Comparison of ENCODE assay signal across 15 mouse cellular contexts in the genomic region with DNA sequence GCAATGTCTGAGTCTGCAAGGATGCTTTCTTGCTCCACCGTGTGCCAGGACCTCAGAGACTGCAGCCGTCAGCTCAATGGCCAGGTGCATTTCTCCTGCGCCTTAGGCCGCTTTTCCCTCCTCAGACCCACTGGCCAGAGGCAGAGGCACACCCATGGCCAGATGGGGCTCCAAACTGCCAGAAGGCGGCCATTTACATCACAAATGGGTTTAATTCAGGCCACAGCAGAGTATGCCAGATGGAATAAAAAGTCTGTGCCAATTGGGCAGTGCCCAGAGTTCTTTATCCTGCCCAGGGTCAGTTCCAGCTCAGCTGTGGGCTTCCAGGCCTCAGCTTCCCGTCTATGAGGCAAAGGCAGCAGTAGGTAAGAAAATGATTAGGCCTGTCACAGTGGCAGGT. TPM values are rescaled to one million over a fixed set of nuclear protein-coding genes. Genes with fewer than 3 reads are reported as not detected.
A peak's percentile ranks its signal among the peaks of the same experiment; 100 is the strongest.
DNase-seq lines count a peak whose midpoint lies in the region; ATAC-seq and TF ChIP-seq lines count a peak whose summit lies in the region.
"Had no signal": no experiment of that assay in that cellular context is flagged by ENCODE, and none has a peak within 500 bp of the region (broad histone marks: within the 10 kb centered on the region; RNA-seq: fewer than 3 reads in every experiment).

No protein-coding gene starts in this region.

- H3K9ac ChIP-seq in ES-Bruce4 (ENCODE audit: low read depth, poor library complexity, severe bottlenecking) = no peak overlapping the region
- H3K9ac ChIP-seq in hindbrain, embryonic 13.5 days = peak overlapping the region; percentile 35; the same call in 1 of the 2 replicates
- no peak overlapping the region for H3K9ac ChIP-seq in kidney, embryonic 14.5 days (ENCODE audit: low read depth, low read length)
- H3K9ac ChIP-seq: embryonic facial prominence, embryonic 12.5 days; heart, embryonic 12.5 days had no signal

- TF ChIP-seq CTCF in ES-Bruce4 (IDR thresholded peaks at IDR 0.05; ENCODE audit: low read depth, low read length) = no peak

- no peaks in the 10 kb centered on the region for H3K4me1 ChIP-seq in ES-Bruce4 (ENCODE audit: control insufficient read depth, insufficient read depth, low read length)
- peaks cover 18% of the 10 kb centered on the region; the same call in 1 of the 2 replicates for H3K4me1 ChIP-seq in hindbrain, embryonic 13.5 days (replicated peaks)
- H3K4me1 ChIP-seq in kidney, embryonic 14.5 days (ENCODE audit: control insufficient read depth, insufficient read depth, low read length) = no peaks in the 10 kb centered on the region
- H3K4me1 ChIP-seq: embryonic facial prominence, embryonic 12.5 days; heart, embryonic 12.5 days had no signal

- TF ChIP-seq EP300 in ES-Bruce4 (IDR thresholded peaks at IDR 0.05; ENCODE audit: insufficient read depth, low read depth, low read length) = peak; percentile 69; the same call in 1 of the 2 replicates

- no peaks in the 10 kb centered on the region for H3K9me3 ChIP-seq in ES-Bruce4 (replicated peaks; ENCODE audit: control insufficient read depth, insufficient read depth, low read length, poor library complexity, severe bottlenecking)
- H3K9me3 ChIP-seq in hindbrain, embryonic 13.5 days = no peaks in the 10 kb centered on the region
- no peaks in the 10 kb centered on the region for H3K9me3 ChIP-seq in kidney, embryonic 14.5 days (ENCODE audit: control insufficient read depth, low read length)
- H3K9me3 ChIP-seq: embryonic facial prominence, embryonic 12.5 days; heart, embryonic 12.5 days had no signal

- intact Hi-C loops in gastrocnemius, postnatal 36 days (cut with DNase I) = no loop called here

- TF ChIP-seq POLR2A in ES-Bruce4 (IDR thresholded peaks at IDR 0.05; ENCODE audit: insufficient read depth, low read length) = no peak

- H3K4me3 ChIP-seq in ES-Bruce4 (ENCODE audit: low read depth, low read length) = no peak overlapping the region
- H3K4me3 ChIP-seq in hindbrain, embryonic 13.5 days = no peak overlapping the region
- no peak overlapping the region for H3K4me3 ChIP-seq in kidney, embryonic 14.5 days (ENCODE audit: low read length)
- H3K4me3 ChIP-seq: embryonic facial prominence, embryonic 12.5 days; heart, embryonic 12.5 days had no signal

- H3K27me3 ChIP-seq in ES-Bruce4 (ENCODE audit: control insufficient read depth, insufficient read depth, low read length, poor library complexity, severe bottlenecking) = no peaks in the 10 kb centered on the region
- H3K27me3 ChIP-seq in hindbrain, embryonic 13.5 days = no peaks in the 10 kb centered on the region
- H3K27me3 ChIP-seq in kidney, embryonic 14.5 days (ENCODE audit: control insufficient read depth, insufficient read depth, low read length) = no peaks in the 10 kb centered on the region
- H3K27me3 ChIP-seq: CH12.LX; embryonic facial prominence, embryonic 12.5 days; heart, embryonic 12.5 days had no signal

- 59% methylated on average over 6 of the region's 6 CpGs for WGBS in hindbrain, embryonic 13.5 days
- 89% methylated on average over 6 of the region's 6 CpGs for WGBS in kidney, embryonic 14.5 days

- no peak overlapping the region for H3K27ac ChIP-seq in ES-Bruce4 (ENCODE audit: insufficient read depth, low read length)
- peak overlapping the region; percentile 66 for H3K27ac ChIP-seq in hindbrain, embryonic 13.5 days
- no peak overlapping the region for H3K27ac ChIP-seq in kidney, embryonic 14.5 days (ENCODE audit: low read depth, low read length)
- H3K27ac ChIP-seq: embryonic facial prominence, embryonic 12.5 days; kidney, postnatal 0 days had no signal

- no peak overlapping the region for H3K4me2 ChIP-seq in hindbrain, embryonic 13.5 days
- no peak overlapping the region for H3K4me2 ChIP-seq in kidney, embryonic 14.5 days (replicated peaks; ENCODE audit: low read depth, low read length)
- H3K4me2 ChIP-seq: embryonic facial prominence, embryonic 12.5 days; heart, embryonic 12.5 days had no signal

- no peaks in the 10 kb centered on the region for H3K36me3 ChIP-seq in ES-Bruce4 (ENCODE audit: control insufficient read depth, insufficient read depth, low read length, poor library complexity, severe bottlenecking)
- H3K36me3 ChIP-seq in hindbrain, embryonic 13.5 days = peaks cover 99% of the 10 kb centered on the region
- H3K36me3 ChIP-seq in kidney, embryonic 14.5 days (ENCODE audit: control insufficient read depth, insufficient read depth, low read length) = peaks cover 96% of the 10 kb centered on the region

- DNase-seq in gastrocnemius, postnatal 10 days = peak; percentile 50
- DNase-seq in gastrocnemius, postnatal 36 days = no peak
- DNase-seq in cerebellum, adult 11-12 months = peak; percentile 88
- DNase-seq in frontal cortex, postnatal 14 days (ENCODE audit: low spot score in 2 of 2) = no peak
- no peak for DNase-seq in lung, postnatal 10 days
- DNase-seq: liver; retina, postnatal 1 day had no signal

- ATAC-seq in hindbrain, embryonic 13.5 days (ENCODE audit: low FRiP score) = peak; percentile 67; the same call in 1 of the 2 replicates
- no peak for ATAC-seq in kidney, embryonic 14.5 days (ENCODE audit: low FRiP score, low TSS enrichment)

RNA-seq across cellular contexts. Expression of a gene that starts 29.6 kb away (rescaled TPM):
- 1 to 10 TPM; 1.3 to 2.3 TPM for total RNA-seq in gastrocnemius, postnatal 10 days (2021)
- 1 to 10 TPM; 1.9 to 6.8 TPM for total RNA-seq in gastrocnemius, postnatal 36 days (2021)
- 0.70 and 1.0 TPM in 2 replicates for polyA plus RNA-seq in ES-Bruce4 (2011; ENCODE audit: insufficient read depth, insufficient read length, low read depth, missing spikeins)
- 0.82 and 0.88 TPM in 2 replicates for polyA plus RNA-seq in hindbrain, embryonic 13.5 days (2015; fragmentation: Nextera tagmentation; extraction: Ambion mirVana)
- 0.96 and 2.1 TPM in 2 replicates for polyA plus RNA-seq in kidney, embryonic 14.5 days (2014; fragmentation: Nextera tagmentation; extraction: Ambion mirVana)
- polyA plus RNA-seq: urinary bladder, adult 2 months had no signal

RNA-seq across cellular contexts. Expression of a gene that starts 48.0 kb away (rescaled TPM):
- 10 to 100 TPM in 1 of 2 experiments, 1 to 10 TPM in 1; 9.2 to 10.4 TPM for total RNA-seq in gastrocnemius, postnatal 10 days (2021)
- total RNA-seq in gastrocnemius, postnatal 36 days (2021) = 1 to 10 TPM; 3.7 to 6.0 TPM
- polyA plus RNA-seq in ES-Bruce4 (2011; ENCODE audit: insufficient read depth, insufficient read length, low read depth, missing spikeins) = 13.4 and 14.8 TPM in 2 replicates
- 14.8 and 16.4 TPM in 2 replicates for polyA plus RNA-seq in hindbrain, embryonic 13.5 days (2015; fragmentation: Nextera tagmentation; extraction: Ambion mirVana)
- polyA plus RNA-seq in kidney, embryonic 14.5 days (2014; fragmentation: Nextera tagmentation; extraction: Ambion mirVana) = 25.0 and 29.8 TPM in 2 replicates

RNA-seq across cellular contexts. Expression of a gene that starts 51.5 kb away (rescaled TPM):
- total RNA-seq in gastrocnemius, postnatal 10 days (2021) = 10 to 100 TPM; 83.4 to 94.8 TPM
- total RNA-seq in gastrocnemius, postnatal 36 days (2021) = 10 to 100 TPM; 85.8 to 90.9 TPM
- 80.0 and 81.2 TPM in 2 replicates for polyA plus RNA-seq in ES-Bruce4 (2011; ENCODE audit: insufficient read depth, insufficient read length, low read depth, missing spikeins)
- 166 and 170 TPM in 2 replicates for polyA plus RNA-seq in hindbrain, embryonic 13.5 days (2015; fragmentation: Nextera tagmentation; extraction: Ambion mirVana)
- polyA plus RNA-seq in kidney, embryonic 14.5 days (2014; fragmentation: Nextera tagmentation; extraction: Ambion mirVana) = 105 and 134 TPM in 2 replicates

Comparison
In these comparisons a context has a peak if more than half of its experiments do, and no peak if none do; other contexts are left out.
1. DNase-seq: peak in gastrocnemius, postnatal 10 days (single experiment) and cerebellum, adult 11-12 months (single experiment); none in gastrocnemius, postnatal 36 days (0 of 2), frontal cortex, postnatal 14 days (0 of 2) and lung, postnatal 10 days (single experiment).